Mouse (Mus musculus) hindbrain, postnatal 0 days (tissue): ENCODE measurements around the gene Cisd1. TPM values are rescaled to one million over a fixed set of nuclear protein-coding genes. Genes with fewer than 3 reads are reported as not detected.
"Not testable (repeated sequence)": the region's sequence is repeated elsewhere in the genome, so short reads cannot be mapped to it uniquely, and the experiment has no call there.

ENCODE experiments used
- ATAC-seq: fragments of 200-750 bp; cut with Nextera tagmentation; 2 replicates; pipeline ENCODE4 v1.8.0; 2017; ENCODE audit warnings: mild to moderate bottlenecking, moderate TSS enrichment, moderate library complexity
- DNase-seq: peaks from one replicate; pipeline ENCODE4 v3.0.0-alpha.2; 2015; ENCODE audit warnings: low spot score
- H3K27ac ChIP-seq: fragments of 300-500 bp; sonication (generic); 2 replicates; pipeline ENCODE4 v1.5.1; 2014; ENCODE audit warnings: mild to moderate bottlenecking
- H3K27me3 ChIP-seq: fragments of 300-500 bp; sonication (generic); 2 replicates; pipeline ENCODE4 v1.6.1; 2014; ENCODE audit warnings: low read length, mixed read lengths; ENCODE audit not compliant: insufficient read depth
- H3K36me3 ChIP-seq: fragments of 300-500 bp; sonication (generic); 2 replicates; pipeline ENCODE4 v1.6.1; 2014; ENCODE audit warnings: low read length, mixed read lengths; ENCODE audit not compliant: insufficient read depth
- H3K4me1 ChIP-seq: fragments of 300-500 bp; sonication (generic); 2 replicates; pipeline ENCODE4 v1.6.1; 2014; ENCODE audit warnings: antibody characterized with exemption, low read length, mixed read lengths; ENCODE audit not compliant: insufficient read depth
- H3K4me2 ChIP-seq: fragments of 300-500 bp; sonication (generic); 2 replicates; pipeline ENCODE4 v1.6.1; 2014; ENCODE audit warnings: low read depth, mild to moderate bottlenecking, low read length, moderate library complexity, mixed read lengths
- H3K4me3 ChIP-seq: fragments of 300-500 bp; sonication (generic); 2 replicates; pipeline ENCODE4 v1.5.1; 2014; ENCODE audit warnings: low read length
- H3K9ac ChIP-seq: fragments of 300-500 bp; sonication (generic); replicated peaks from 2 replicates; pipeline ENCODE4 v1.6.1; 2014; ENCODE audit warnings: mild to moderate bottlenecking, low read length, moderate library complexity, mixed read lengths
- H3K9me3 ChIP-seq: fragments of 300-500 bp; sonication (generic); 2 replicates; pipeline ENCODE4 v1.6.1; 2016; ENCODE audit warnings: low read length, mixed read lengths
- CTCF ChIP-seq: IDR thresholded peaks from 2 replicates; pipeline ENCODE4 v1.5.1; 2016; ENCODE audit warnings: antibody characterized with exemption, control low read depth, low read depth
- WGBS: fragments of 180-500 bp; shearing (Covaris S2); extraction: QIAGEN DNeasy Blood & Tissue Kit; methylation state at CpG from one replicate; pipeline ENCODE4 v1.1.7; 2014; 5-methylcytosine and 5-hydroxymethylcytosine counted together
- polyA plus RNA-seq: library from polyadenylated mRNA; unstranded; fragments of >200 nt; fragmentation: Nextera tagmentation; extraction: Ambion mirVana; gene quantifications from 2 replicates; pipeline ENCODE4 v1.2.1, GENCODE M21; 2015
- total RNA-seq: library from RNA; depleted of rRNA; stranded (reverse); fragments of >200 nt; gene quantifications from 2 replicates; pipeline ENCODE4 v1.2.3, GENCODE M21; 2014; rRNA removed

Gene Cisd1
- 105 and 108 TPM in 2 replicates for total RNA-seq
- 388 and 399 TPM in 2 replicates for polyA plus RNA-seq

DNA sequence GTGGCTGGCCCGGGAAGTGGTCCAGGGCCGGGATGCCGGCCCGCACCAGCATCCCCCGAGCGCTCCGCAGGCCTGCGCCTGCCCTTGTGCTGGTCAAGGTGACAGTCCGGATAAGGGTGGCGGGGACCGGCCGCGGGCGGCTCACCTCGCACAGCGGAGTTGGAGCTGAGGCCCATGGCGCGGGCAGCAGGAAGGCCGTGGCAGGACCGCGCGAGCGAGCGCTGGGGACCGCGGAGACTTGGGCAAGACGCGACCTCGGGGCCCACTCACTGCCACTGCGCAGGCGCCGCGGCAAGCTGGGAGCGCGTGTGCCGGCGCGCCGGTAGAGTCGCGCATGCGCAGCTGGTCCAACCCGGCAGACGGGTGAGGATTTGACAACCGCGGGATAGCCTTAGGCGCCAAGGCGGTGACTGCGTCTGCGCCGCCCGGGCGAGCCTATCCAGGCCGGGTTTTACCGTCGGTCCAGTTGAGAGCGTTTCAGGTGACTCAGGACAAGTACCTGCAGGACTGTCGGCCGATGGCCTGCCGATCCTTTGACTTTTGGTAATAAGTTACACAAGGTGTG is at the start of gene Cisd1:
TSS of gene Cisd1 (minus strand) at position 376 of the 565 bp plus-strand sequence.
- peak within 1 kb of the TSS; percentile 81 for H3K9ac ChIP-seq
- H3K4me1 ChIP-seq = peaks cover 8% of the 10 kb centered on the region
- peak; percentile 98 for DNase-seq
- H3K36me3 ChIP-seq = no peaks in the 10 kb centered on the region
- ATAC-seq = peak; percentile 82
- no peaks in the 10 kb centered on the region for H3K27me3 ChIP-seq
- WGBS = 1% methylated on average over 47 of the region's 60 CpGs
- peak within 1 kb of the TSS; percentile 87 for H3K4me3 ChIP-seq
- H3K27ac ChIP-seq = peak within 1 kb of the TSS; percentile 80
- peak within 1 kb of the TSS; percentile 86 for H3K4me2 ChIP-seq
- TF ChIP-seq CTCF = no peak
- H3K9me3 ChIP-seq = no peaks in the 10 kb centered on the region

- Histone ChIP-seq H3K9ac (no peak overlapping the region), H3K4me2 (no peak overlapping the region), H3K4me3 (no peak overlapping the region), H3K27me3 (no peaks in the 10 kb centered on the region), H3K4me1 (no peaks in the 10 kb centered on the region), H3K9me3 (0 out of 2 replicates have a peak, but pooled peaks cover 3% of the 10 kb centered on the region), H3K36me3 (no peaks in the 10 kb centered on the region), H3K27ac (no peak overlapping the region)
- no peak for DNase-seq
- ATAC-seq = no peak
- no peak for TF ChIP-seq CTCF
- 87% methylated on average over 5 of the region's 5 CpGs for WGBS
Observed at GRCm38 (mm10) chr10:71389311-71389710, 44.6 kb upstream of the Cisd1 start.

DNA sequence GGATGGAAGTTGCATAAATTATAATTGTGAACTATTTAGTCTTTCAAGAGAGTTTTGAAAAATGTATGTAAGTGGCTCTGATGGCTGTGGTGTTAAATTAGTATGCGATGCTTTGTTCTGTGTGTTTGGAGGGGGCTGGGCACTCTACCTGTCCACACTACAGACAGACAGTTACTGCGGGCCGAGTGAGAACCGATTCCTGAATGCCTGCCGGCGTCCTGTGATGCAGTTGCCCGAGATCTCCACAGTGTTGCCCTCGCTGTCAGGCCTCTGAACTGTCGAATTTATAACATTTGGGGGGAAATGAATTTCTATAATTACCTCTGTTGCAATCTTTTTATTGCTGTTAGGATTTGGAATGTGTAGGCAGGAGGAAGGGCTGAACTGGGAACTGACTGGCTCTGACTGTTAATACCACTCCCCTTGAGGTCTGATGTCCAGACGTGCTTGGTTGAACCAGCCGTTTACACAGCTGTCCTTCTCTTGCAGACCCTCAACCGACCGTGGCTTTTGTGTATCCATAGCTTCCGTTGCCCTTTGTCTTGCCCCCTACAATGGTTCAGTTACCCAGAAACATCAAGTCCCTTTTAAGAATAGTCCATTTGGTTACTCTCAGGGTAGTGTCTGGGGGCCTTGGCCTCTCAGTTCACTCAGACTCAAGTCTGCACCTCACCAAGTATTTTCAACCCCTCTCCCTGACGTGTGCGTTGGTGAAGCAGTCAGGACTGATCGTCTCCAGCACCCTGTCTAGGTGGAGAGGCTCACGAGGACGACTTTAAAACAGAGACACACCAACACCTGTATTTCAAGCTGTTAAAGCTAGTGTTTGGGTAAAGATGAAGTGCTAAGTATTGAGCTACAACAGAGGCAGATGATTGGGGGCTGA is 39.6 kb upstream of the Cisd1 start:
- Histone ChIP-seq H3K27ac (no peak overlapping the region), H3K4me2 (no peak overlapping the region), H3K4me3 (no peak overlapping the region), H3K36me3 (peaks cover 11% of the 10 kb centered on the region; the same call in 1 of the 2 replicates), H3K27me3 (no peaks in the 10 kb centered on the region), H3K4me1 (no peaks in the 10 kb centered on the region), H3K9me3 (no peaks in the 10 kb centered on the region), H3K9ac (no peak overlapping the region)
- DNase-seq (no peak), ATAC-seq (no peak)
- WGBS = 61% methylated on average over 19 of the region's 19 CpGs
- no peak for TF ChIP-seq CTCF

DNA sequence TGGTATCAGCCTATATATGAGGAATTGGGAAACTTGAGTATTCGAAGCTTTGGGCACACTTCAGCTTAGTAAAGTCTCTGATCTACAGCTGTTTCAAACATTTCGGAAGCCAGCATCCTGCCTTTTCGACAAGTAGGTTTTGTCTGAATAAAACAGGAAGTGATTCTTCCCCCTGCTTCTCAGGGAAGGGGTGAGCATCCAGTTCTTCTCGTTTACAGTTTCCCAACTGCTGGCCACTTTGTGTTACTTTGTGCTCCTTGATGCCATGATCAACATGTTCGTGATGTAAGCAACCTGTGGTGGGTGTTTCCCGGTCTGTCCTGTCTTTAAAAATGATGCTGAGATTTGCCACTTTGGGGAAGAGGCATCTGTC is 38.8 kb upstream of the Cisd1 start:
- not testable (repeated sequence) for H3K4me3 ChIP-seq, H3K27me3 ChIP-seq, H3K27ac ChIP-seq, ATAC-seq, H3K4me1 ChIP-seq, H3K9me3 ChIP-seq, H3K9ac ChIP-seq, H3K4me2 ChIP-seq, DNase-seq
- H3K36me3 ChIP-seq = peaks cover 19% of the 10 kb centered on the region; the same call in 1 of the 2 replicates
- 85% methylated on average over 6 of the region's 6 CpGs for WGBS

DNA sequence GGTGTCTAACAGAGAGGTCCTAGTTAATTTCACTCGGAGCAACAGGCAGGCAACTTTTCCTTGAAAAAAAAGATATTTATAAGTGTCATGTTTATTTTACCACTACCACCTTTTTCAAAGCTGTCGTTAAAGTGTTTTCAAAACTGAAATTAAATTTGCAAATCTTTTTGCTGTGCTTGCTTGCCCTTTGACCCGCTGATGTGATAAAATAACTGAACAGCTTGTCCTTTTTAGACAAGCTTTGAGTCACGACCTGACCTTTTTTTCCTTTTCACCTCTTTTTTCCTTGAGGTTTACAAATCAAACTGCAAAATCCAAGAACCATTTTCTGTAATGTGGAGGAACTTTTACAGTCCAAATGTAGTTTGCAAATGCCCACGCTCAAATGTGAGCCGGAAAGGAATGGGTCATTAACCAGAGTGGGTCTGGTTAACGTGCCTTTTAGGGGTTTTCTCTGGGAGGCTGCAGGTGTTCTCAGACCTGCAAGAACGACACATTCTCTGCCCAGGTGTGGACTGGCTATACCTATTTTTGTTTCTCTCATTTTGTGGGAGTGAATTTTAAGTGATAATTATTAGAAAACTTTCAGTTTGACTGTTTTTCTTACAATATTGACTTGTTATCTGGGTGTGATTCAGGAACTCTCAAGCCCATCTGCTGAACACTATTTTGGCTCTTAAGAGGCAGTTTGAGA is 38.3 kb upstream of the Cisd1 start:
- peaks cover 23% of the 10 kb centered on the region; the same call in 1 of the 2 replicates for H3K36me3 ChIP-seq
- no peak for ATAC-seq
- TF ChIP-seq CTCF = no peak

DNA sequence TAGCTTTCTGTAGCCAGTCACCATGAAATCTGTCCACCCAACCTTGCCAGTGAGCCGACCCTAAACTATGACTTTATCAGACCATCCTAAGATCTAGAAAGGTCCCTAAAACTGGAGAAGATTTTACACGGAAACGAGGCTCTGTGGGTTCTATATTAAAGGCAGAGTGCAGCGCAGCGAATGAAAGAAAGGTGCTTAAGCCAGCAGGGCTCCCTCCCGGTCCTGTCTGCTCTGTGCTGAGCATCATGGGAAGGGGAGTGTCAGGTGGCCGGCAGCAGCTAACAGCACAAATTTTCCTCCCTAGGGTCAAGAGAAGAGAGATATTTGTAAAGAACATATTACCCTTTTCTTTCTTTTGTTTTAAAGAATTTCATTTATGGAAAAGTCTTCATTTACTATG is 37.4 kb upstream of the Cisd1 start:
- Histone ChIP-seq H3K4me2 (no peak overlapping the region), H3K27me3 (no peaks in the 10 kb centered on the region), H3K9me3 (no peaks in the 10 kb centered on the region), H3K4me1 (no peaks in the 10 kb centered on the region), H3K4me3 (no peak overlapping the region), H3K9ac (no peak overlapping the region), H3K36me3 (peaks cover 25% of the 10 kb centered on the region), H3K27ac (no peak overlapping the region)
- 73% methylated on average over 7 of the region's 7 CpGs for WGBS
- ATAC-seq (no peak), DNase-seq (no peak)
- TF ChIP-seq CTCF = no peak

More for the DNA sequence above, 38.3 kb upstream of the Cisd1 start:
- no peak overlapping the region for H3K4me2 ChIP-seq
- H3K27ac ChIP-seq = no peak overlapping the region
- H3K9me3 ChIP-seq = no peaks in the 10 kb centered on the region
- no peaks in the 10 kb centered on the region for H3K27me3 ChIP-seq
- no peak overlapping the region for H3K4me3 ChIP-seq
- no peaks in the 10 kb centered on the region for H3K4me1 ChIP-seq
- no peak overlapping the region for H3K9ac ChIP-seq
- DNase-seq = no peak
- 83% methylated on average over 8 of the region's 8 CpGs for WGBS
